In genomic region chr2:119189029-119189710, GRCm38 (mm10) we compare ENCODE assay signal across 8 mouse cellular contexts. TPM values are rescaled to one million over a fixed set of nuclear protein-coding genes. Genes with fewer than 3 reads are reported as not detected.
DNase-seq lines count a peak whose midpoint lies in the region; ATAC-seq and TF ChIP-seq lines count a peak whose summit lies in the region.

No protein-coding gene starts in this region.

- H3K27me3 ChIP-seq in E14TG2a.4 (ENCODE audit: insufficient read depth, low read length), result no peaks in the 10 kb centered on the region
- H3K27me3 ChIP-seq in forebrain, embryonic 15.5 days, result no peaks in the 10 kb centered on the region
- no peaks in the 10 kb centered on the region for H3K27me3 ChIP-seq in lung, embryonic 14.5 days (ENCODE audit: insufficient read depth, low read length)

- TF ChIP-seq CTCF in E14TG2a.4 (conservative IDR thresholded peaks at IDR 0.05; ENCODE audit: low read length), result peak; percentile 78
- TF ChIP-seq CTCF in layer of hippocampus, adult 2 months (conservative IDR thresholded peaks at IDR 0.05), result peak; percentile 72
- TF ChIP-seq CTCF in lung, embryonic 14.5 days (IDR thresholded peaks at IDR 0.05; ENCODE audit: low read depth), result peak; percentile 88
- TF ChIP-seq CTCF in olfactory bulb, adult 2 months (IDR thresholded peaks at IDR 0.05; ENCODE audit: insufficient read depth, low read depth, low read length), result peak; percentile 64

- peak; percentile 90 for DNase-seq in cerebellum, adult 11 months
- DNase-seq in heart, postnatal 25 days (ENCODE audit: low spot score), result peak; percentile 53
- DNase-seq in layer of hippocampus, adult 2 months (ENCODE audit: low spot score in 2 of 2), result peak; percentile 77 to 89
- DNase-seq in lung, embryonic 14.5 days, result peak; percentile 87
- peak; percentile 51 to 64 for DNase-seq in thymus, adult 18-20 months

- ATAC-seq in forebrain, embryonic 15.5 days (replicated peaks), result peak; percentile 86
- peak; percentile 84 for ATAC-seq in lung, embryonic 14.5 days (ENCODE audit: insufficient read depth)

- intact Hi-C loops in heart, postnatal 25 days (cut with DNase I), result loop anchor here (1.0 to 5.0 kb wide), 4 partner anchors 32 to 148 kb away; partner anchors contain the start of gene Rmdn3

- TF ChIP-seq POLR2A in olfactory bulb, adult 2 months (IDR thresholded peaks at IDR 0.05; ENCODE audit: insufficient read depth, low read depth, low read length), result no peak

- peak overlapping the region; percentile 55; the same call in 1 of the 2 replicates for H3K4me3 ChIP-seq in E14TG2a.4 (replicated peaks; ENCODE audit: low read length)
- peak overlapping the region; percentile 27 for H3K4me3 ChIP-seq in forebrain, embryonic 15.5 days
- peak overlapping the region; percentile 46 for H3K4me3 ChIP-seq in layer of hippocampus, adult 2 months
- H3K4me3 ChIP-seq in lung, embryonic 14.5 days (ENCODE audit: low read depth, low read length), result peak overlapping the region; percentile 25
- H3K4me3 ChIP-seq in olfactory bulb, adult 2 months (ENCODE audit: insufficient read depth, low read depth, low read length), result peak overlapping the region; percentile 29

- 6% methylated on average over 15 of the region's 15 CpGs for WGBS in forebrain, embryonic 15.5 days
- 7% methylated on average over 15 of the region's 15 CpGs for WGBS in lung, embryonic 14.5 days
- 6% methylated on average over 15 of the region's 15 CpGs for WGBS in olfactory bulb, adult 2 months

- H3K36me3 ChIP-seq in E14TG2a.4 (ENCODE audit: insufficient read depth, low read length), result peaks cover 6% of the 10 kb centered on the region; the same call in 1 of the 2 replicates
- peaks cover 12% of the 10 kb centered on the region for H3K36me3 ChIP-seq in forebrain, embryonic 15.5 days
- peaks cover 8% of the 10 kb centered on the region; the same call in 1 of the 2 replicates for H3K36me3 ChIP-seq in lung, embryonic 14.5 days (ENCODE audit: insufficient read depth)

- peaks cover 26% of the 10 kb centered on the region for H3K4me1 ChIP-seq in E14TG2a.4 (replicated peaks; ENCODE audit: low read depth, low read length)
- peaks cover 11% of the 10 kb centered on the region for H3K4me1 ChIP-seq in forebrain, embryonic 15.5 days
- no peaks in the 10 kb centered on the region for H3K4me1 ChIP-seq in lung, embryonic 14.5 days (ENCODE audit: insufficient read depth)
- H3K4me1 ChIP-seq in olfactory bulb, adult 2 months (ENCODE audit: control insufficient read depth, insufficient read depth, low read length), result peaks cover 3% of the 10 kb centered on the region; the same call in 1 of the 2 replicates

- no peaks in the 10 kb centered on the region for H3K9me3 ChIP-seq in E14TG2a.4 (ENCODE audit: low read length)
- H3K9me3 ChIP-seq in forebrain, embryonic 15.5 days, result no peaks in the 10 kb centered on the region
- no peaks in the 10 kb centered on the region for H3K9me3 ChIP-seq in lung, embryonic 14.5 days (ENCODE audit: low read depth, low read length)

- no peak overlapping the region for H3K27ac ChIP-seq in forebrain, embryonic 15.5 days (replicated peaks)
- H3K27ac ChIP-seq in layer of hippocampus, adult 2 months, result peak overlapping the region; percentile 28; the same call in 1 of the 2 replicates
- no peak overlapping the region for H3K27ac ChIP-seq in lung, embryonic 14.5 days (ENCODE audit: low read depth)
- no peak overlapping the region for H3K27ac ChIP-seq in olfactory bulb, adult 2 months (ENCODE audit: insufficient read depth, low read depth, low read length)

- H3K4me2 ChIP-seq in forebrain, embryonic 15.5 days (replicated peaks), result peak overlapping the region; percentile 49
- peak overlapping the region; percentile 66 for H3K4me2 ChIP-seq in lung, embryonic 14.5 days

- 0 out of 2 replicates have a peak overlapping the region, but pooled peaks have one; percentile 17 for H3K9ac ChIP-seq in forebrain, embryonic 15.5 days (replicated peaks)
- 0 out of 2 replicates have a peak overlapping the region, but pooled peaks have one; percentile 7 for H3K9ac ChIP-seq in lung, embryonic 14.5 days

RNA-seq across cellular contexts. Expression of gene Gm14137, which starts 14.9 kb away (rescaled TPM):
- polyA plus RNA-seq in forebrain, embryonic 15.5 days (2015; fragmentation: Nextera tagmentation; extraction: Ambion mirVana), result 0.83 and 0.90 TPM in 2 replicates
- under 1 TPM in 1 of 2 experiments, not detected in 1; 0.08 TPM for total RNA-seq in heart, postnatal 25 days (2021)
- not detected for total RNA-seq in layer of hippocampus, adult 2 months (2021)
- polyA plus RNA-seq in lung, embryonic 14.5 days (2014; fragmentation: Nextera tagmentation; extraction: Ambion mirVana), result 0.22 and 0.32 TPM in 2 replicates
- not detected in 2 replicates for polyA plus RNA-seq in olfactory bulb, adult 2 months (2012; ENCODE audit: insufficient read depth, insufficient read length, low replicate concordance, missing spikeins)

RNA-seq across cellular contexts. Expression of gene Zfyve19, which starts 19.2 kb away (rescaled TPM):
- 64.7 and 66.6 TPM in 2 replicates for polyA plus RNA-seq in forebrain, embryonic 15.5 days (2015; fragmentation: Nextera tagmentation; extraction: Ambion mirVana)
- total RNA-seq in heart, postnatal 25 days (2021), result 10 to 100 TPM; 11.8 to 13.8 TPM
- total RNA-seq in layer of hippocampus, adult 2 months (2021), result 10 to 100 TPM; 34.1 to 36.2 TPM
- polyA plus RNA-seq in lung, embryonic 14.5 days (2014; fragmentation: Nextera tagmentation; extraction: Ambion mirVana), result 49.6 and 50.5 TPM in 2 replicates
- polyA plus RNA-seq in olfactory bulb, adult 2 months (2012; ENCODE audit: insufficient read depth, insufficient read length, low replicate concordance, missing spikeins), result not detected in 2 replicates

RNA-seq across cellular contexts. Expression of gene Dnajc17, which starts 19.4 kb away (rescaled TPM):
- 26.7 and 30.9 TPM in 2 replicates for polyA plus RNA-seq in forebrain, embryonic 15.5 days (2015; fragmentation: Nextera tagmentation; extraction: Ambion mirVana)
- total RNA-seq in heart, postnatal 25 days (2021), result 1 to 10 TPM; 8.2 to 8.3 TPM
- 10 to 100 TPM; 16.5 to 17.6 TPM for total RNA-seq in layer of hippocampus, adult 2 months (2021)
- polyA plus RNA-seq in lung, embryonic 14.5 days (2014; fragmentation: Nextera tagmentation; extraction: Ambion mirVana), result 17.8 and 19.0 TPM in 2 replicates
- polyA plus RNA-seq in olfactory bulb, adult 2 months (2012; ENCODE audit: insufficient read depth, insufficient read length, low replicate concordance, missing spikeins), result not detected in 2 replicates

RNA-seq across cellular contexts. Expression of gene Gchfr, which starts 21.6 kb away (rescaled TPM):
- polyA plus RNA-seq in forebrain, embryonic 15.5 days (2015; fragmentation: Nextera tagmentation; extraction: Ambion mirVana), result 0.93 and 2.0 TPM in 2 replicates
- 1 to 10 TPM; 4.4 to 6.0 TPM for total RNA-seq in heart, postnatal 25 days (2021)
- total RNA-seq in layer of hippocampus, adult 2 months (2021), result not detected
- 24.9 and 25.3 TPM in 2 replicates for polyA plus RNA-seq in lung, embryonic 14.5 days (2014; fragmentation: Nextera tagmentation; extraction: Ambion mirVana)
- not detected in 2 replicates for polyA plus RNA-seq in olfactory bulb, adult 2 months (2012; ENCODE audit: insufficient read depth, insufficient read length, low replicate concordance, missing spikeins)

RNA-seq across cellular contexts. Expression of gene Rmdn3, which starts 32.3 kb away (rescaled TPM):
- polyA plus RNA-seq in forebrain, embryonic 15.5 days (2015; fragmentation: Nextera tagmentation; extraction: Ambion mirVana), result 52.0 and 54.2 TPM in 2 replicates
- 10 to 100 TPM; 18.7 to 20.2 TPM for total RNA-seq in heart, postnatal 25 days (2021)
- total RNA-seq in layer of hippocampus, adult 2 months (2021), result 10 to 100 TPM; 55.7 to 55.8 TPM
- polyA plus RNA-seq in lung, embryonic 14.5 days (2014; fragmentation: Nextera tagmentation; extraction: Ambion mirVana), result 36.1 and 38.9 TPM in 2 replicates
- polyA plus RNA-seq in olfactory bulb, adult 2 months (2012; ENCODE audit: insufficient read depth, insufficient read length, low replicate concordance, missing spikeins), result not detected in 2 replicates

Comparison
In these comparisons a context has a peak if more than half of its experiments do, and no peak if none do; other contexts are left out.
1. RNA of gene Zfyve19, which starts 19.2 kb away (polyA plus RNA-seq): 64.7 to 66.6 TPM in forebrain, embryonic 15.5 days and 49.6 to 50.5 TPM in lung, embryonic 14.5 days; not detected in olfactory bulb, adult 2 months; every median in the first group is over 10 times any median in the second.
2. RNA of gene Dnajc17, which starts 19.4 kb away (polyA plus RNA-seq): 26.7 to 30.9 TPM in forebrain, embryonic 15.5 days and 17.8 to 19.0 TPM in lung, embryonic 14.5 days; not detected in olfactory bulb, adult 2 months; every median in the first group is over 10 times any median in the second.
3. Peak in every context shown above with its lines, with median percentiles within 50 percentile points of each other: H3K4me3 ChIP-seq, CTCF ChIP-seq and DNase-seq.